Mouse (Mus musculus) small intestine, adult 2 months (tissue): ENCODE data around the gene A630095N17Rik.

Experiments
- CTCF ChIP-seq: fragments of 200-500 bp; IDR thresholded peaks from 2 replicates; pipeline ENCODE4 v1.5.1; 2012; ENCODE audit warnings: low read depth, mild to moderate bottlenecking, control low read depth, inconsistent platforms, low read length, moderate library complexity, mixed read lengths; ENCODE audit not compliant: insufficient replicate concordance, insufficient read length; ENCODE audit errors: extremely low read depth
- POLR2A ChIP-seq: fragments of 200-500 bp; IDR thresholded peaks from 2 replicates; pipeline ENCODE4 v1.6.1; 2012; ENCODE audit warnings: low read depth, mild to moderate bottlenecking, control low read depth, inconsistent platforms, low read length, moderate library complexity

DNA sequence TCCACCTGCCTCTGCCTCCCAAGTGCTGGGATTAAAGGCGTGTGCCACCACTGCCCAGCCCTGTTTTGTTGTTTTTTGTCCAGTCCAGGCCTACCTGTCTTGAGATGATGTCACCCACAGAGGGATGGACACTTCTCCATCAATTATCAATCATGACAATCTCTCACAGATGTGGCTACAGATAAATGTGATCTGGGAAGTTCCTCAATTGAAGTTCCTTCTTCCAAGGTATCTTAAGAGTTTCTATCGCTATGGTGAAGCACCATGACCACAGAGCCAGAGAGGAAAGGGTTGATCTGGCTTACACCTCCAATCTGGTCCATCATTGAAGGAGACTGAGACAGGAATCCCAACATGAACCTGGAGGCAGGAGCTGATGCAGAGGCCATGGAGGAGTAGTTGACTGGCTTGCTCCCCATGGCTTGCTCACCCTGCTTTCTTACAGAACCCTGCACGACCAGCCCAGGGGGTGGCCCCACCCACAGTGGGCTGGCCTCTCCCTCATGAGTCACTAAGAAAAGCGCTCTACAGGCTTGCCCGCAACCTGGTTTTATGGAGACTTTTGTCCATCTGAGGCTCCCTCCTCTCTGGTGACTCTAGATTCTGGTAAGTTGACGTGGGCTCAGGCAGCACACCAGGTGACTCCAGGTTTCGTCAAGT lies 1.4 kb downstream of the A630095N17Rik start:
- no peak for TF ChIP-seq CTCF
- no peak for TF ChIP-seq POLR2A
